Mouse (Mus musculus): ENCODE results near the gene Snx17.

DNA sequence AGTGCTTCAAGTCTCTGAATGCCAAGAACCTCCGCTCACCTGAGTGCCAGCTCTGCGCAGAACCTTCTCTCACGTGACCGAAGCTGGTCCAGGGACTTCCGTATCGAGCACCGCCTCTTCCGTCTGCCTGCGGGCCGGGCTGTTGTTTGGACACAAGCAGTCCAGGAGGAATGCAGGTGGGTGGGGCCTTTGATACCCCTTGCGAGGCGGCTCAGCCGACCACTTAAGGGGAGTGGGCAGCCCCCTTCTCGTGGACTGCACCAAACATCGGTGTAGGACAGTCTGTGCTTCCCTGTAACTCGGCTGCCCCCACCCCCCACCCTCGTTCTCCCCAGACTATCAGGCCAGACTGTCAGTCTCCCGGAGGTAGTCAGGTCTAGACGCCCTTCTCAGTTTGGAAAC lies 38.9 kb upstream of the Snx17 start, which contains the start of gene Mpv17:
- peak; percentile 57 for TF ChIP-seq POLR2A (IDR thresholded peaks at IDR 0.05; ENCODE audit: low read depth, low read length)
- TF ChIP-seq CTCF (IDR thresholded peaks at IDR 0.05; ENCODE audit: extremely low read depth, insufficient read depth, insufficient read length, insufficient replicate concordance), result no peak
